Mouse (Mus musculus): ENCODE data around the gene Cela3a. TPM values are rescaled to one million over a fixed set of nuclear protein-coding genes. Genes with fewer than 3 reads are reported as not detected.

Gene Cela3a
- total and polyA plus RNA-seq, 2 experiments from 2014 or later = not detected

DNA sequence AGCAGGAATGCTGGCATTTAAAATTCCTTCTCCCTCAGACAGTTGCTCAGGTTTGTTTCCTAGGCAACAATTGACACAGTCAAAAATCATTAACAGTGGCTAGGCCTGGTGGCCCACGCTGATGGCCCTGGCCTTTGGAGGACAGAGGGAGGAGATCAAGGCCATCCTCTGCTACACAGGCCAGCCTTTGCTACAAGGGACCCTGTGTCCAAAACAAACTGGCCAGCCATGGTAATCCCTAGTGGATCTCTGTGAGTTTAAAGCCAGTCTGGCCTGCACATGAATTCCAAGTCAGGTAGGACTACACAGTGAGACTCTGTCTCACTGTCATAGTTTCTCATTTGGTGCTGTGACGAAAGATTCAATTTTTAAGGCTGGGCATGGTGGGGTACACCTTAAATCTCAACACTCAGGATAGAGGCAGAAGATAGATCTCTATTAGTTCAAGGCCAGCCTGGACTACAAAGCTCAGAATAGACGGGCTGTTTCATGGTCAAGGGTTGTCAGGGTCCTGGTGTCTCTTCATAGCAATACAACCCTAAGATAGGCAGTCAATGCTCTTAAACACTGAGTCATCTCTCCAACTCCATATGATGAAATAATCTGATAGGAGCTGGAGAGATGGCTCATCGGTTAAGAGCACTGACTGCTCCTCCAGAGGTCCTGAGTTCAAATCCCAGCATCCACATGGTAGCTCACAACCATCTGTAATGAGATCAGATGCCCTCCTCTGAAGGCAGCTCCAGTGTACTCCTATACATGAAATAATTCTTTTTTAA is 31.9 kb downstream of the Cela3a start:
- Histone ChIP-seq H3K9me3 (ENCODE audit: low read length) (no peaks in the 10 kb centered on the region), H3K4me3 (ENCODE audit: low read depth, low read length) (no peak overlapping the region), H3K36me3 (ENCODE audit: insufficient read depth, low read length) (no peaks in the 10 kb centered on the region), H3K27ac (ENCODE audit: low read depth, low read length) (no peak overlapping the region), H3K9ac (replicated peaks; ENCODE audit: low read length, poor library complexity, severe bottlenecking) (no peak overlapping the region), H3K4me2 (ENCODE audit: low read depth, low read length, poor library complexity, severe bottlenecking) (no peak overlapping the region), H3K4me1 (ENCODE audit: insufficient read depth, low read length) (no peaks in the 10 kb centered on the region), H3K27me3 (ENCODE audit: insufficient read depth, low read length) (no peaks in the 10 kb centered on the region)
- DNase-seq (ENCODE audit: low spot score) (no peak), ATAC-seq (ENCODE audit: low FRiP score) (no peak)
- 83% methylated on average over 4 of the region's 4 CpGs for WGBS
- no peak for TF ChIP-seq CTCF (IDR thresholded peaks at IDR 0.05)

DNA sequence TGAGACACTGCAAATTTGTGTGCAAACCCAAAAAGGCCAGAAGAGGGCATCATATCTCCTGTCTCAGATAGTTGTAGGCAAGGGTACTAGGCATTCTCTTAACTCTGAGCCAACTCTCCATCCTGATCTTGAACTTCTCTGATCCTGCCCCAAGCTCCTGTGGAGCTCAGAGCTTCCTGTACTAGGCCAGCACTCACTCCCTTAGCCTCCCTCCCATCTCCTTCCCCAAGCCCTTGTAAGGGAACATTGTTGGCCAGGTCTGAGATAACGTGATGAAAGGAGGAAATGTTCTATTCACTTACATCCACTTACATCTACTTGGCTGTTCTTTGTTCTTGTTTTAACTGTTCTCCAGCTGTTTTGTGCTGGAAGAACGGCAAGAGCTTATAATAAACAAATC is 32.8 kb downstream of the Cela3a start:
- 76% methylated on average over 2 of the region's 2 CpGs for WGBS
- Histone ChIP-seq H3K4me1 (ENCODE audit: insufficient read depth, low read length) (no peaks in the 10 kb centered on the region), H3K36me3 (ENCODE audit: insufficient read depth, low read length) (no peaks in the 10 kb centered on the region), H3K27me3 (ENCODE audit: insufficient read depth, low read length) (no peaks in the 10 kb centered on the region), H3K4me3 (ENCODE audit: low read depth, low read length) (no peak overlapping the region), H3K4me2 (ENCODE audit: low read depth, low read length, poor library complexity, severe bottlenecking) (no peak overlapping the region), H3K9me3 (ENCODE audit: low read length) (no peaks in the 10 kb centered on the region), H3K27ac (ENCODE audit: low read depth, low read length) (no peak overlapping the region), H3K9ac (replicated peaks; ENCODE audit: low read length, poor library complexity, severe bottlenecking) (no peak overlapping the region)
- TF ChIP-seq CTCF (IDR thresholded peaks at IDR 0.05) = peak; percentile 24; the same call in 1 of the 2 replicates
- ATAC-seq (ENCODE audit: low FRiP score) (no peak), DNase-seq (ENCODE audit: low spot score) (no peak)

DNA sequence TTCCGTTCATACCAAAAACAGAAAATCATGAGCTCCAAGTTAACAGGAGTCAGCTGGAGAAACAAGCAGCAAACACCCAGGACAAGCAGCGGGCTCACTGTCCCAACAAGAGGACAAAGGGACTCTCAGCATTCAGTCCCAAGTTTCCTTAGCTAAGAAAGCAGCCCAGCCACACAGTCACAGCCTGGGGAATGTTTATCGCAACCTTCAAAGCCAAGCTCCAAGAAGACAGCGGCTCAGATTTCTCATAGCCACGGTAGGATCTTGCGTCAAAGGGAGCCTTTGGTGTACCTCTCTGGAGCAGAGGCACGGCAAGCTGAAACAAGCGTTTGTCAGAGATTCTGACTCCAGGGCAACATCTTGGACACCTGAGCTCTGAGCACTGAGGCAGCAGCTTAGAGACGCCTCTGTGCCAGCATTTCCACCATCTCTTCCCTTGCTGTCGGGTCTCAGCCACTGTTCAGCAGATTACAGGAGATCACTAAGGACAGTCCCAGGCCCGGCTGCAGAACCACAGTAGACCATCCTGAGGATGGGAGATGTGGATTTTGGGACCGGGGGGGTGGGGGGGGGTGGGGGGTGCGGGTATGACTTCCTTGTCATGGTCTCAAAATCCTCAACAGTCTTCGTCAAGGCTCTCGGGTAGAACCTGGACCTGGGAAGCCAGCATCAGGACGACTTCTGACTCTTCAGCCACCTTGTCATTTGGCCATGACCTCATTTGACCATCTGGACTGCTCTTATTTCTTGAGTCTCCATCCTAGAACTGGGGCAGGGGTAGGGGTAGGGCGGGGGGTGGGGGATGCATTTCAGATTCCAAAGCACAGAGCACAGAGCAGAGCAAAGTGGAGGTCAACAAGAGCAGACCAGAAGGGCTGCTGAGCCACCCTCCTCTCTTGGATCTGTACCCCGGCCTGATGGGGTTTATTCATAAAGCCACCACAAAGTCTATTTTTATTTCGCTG is 34.0 kb downstream of the Cela3a start:
- no peak for TF ChIP-seq CTCF (IDR thresholded peaks at IDR 0.05)
- DNase-seq (ENCODE audit: low spot score) = no peak

DNA sequence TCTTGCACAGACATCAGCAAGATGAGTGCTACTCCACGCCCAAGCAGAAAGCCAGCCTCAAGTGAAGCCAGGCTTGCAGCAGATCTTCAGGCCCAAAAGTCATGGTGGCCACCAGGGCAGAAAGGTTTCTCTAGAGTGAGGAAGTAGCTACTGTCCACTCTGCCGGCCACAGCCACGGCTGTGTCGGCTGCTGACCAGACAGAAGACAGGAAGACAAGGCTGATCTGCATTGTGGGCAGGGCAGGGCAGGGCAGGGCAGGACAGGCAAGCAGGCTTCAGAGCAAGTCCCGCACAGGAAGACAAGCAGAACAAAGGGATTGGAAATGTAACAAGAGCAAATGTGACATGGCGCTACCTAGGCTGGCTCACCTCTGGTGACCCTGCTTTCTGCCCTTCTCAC is 35.9 kb downstream of the Cela3a start:
- Histone ChIP-seq H3K27me3 (ENCODE audit: insufficient read depth, low read length) (no peaks in the 10 kb centered on the region), H3K27ac (ENCODE audit: low read depth, low read length) (no peak overlapping the region), H3K9me3 (ENCODE audit: low read length) (no peaks in the 10 kb centered on the region), H3K4me1 (ENCODE audit: insufficient read depth, low read length) (peaks cover 4% of the 10 kb centered on the region; the same call in 1 of the 2 replicates), H3K36me3 (ENCODE audit: insufficient read depth, low read length) (no peaks in the 10 kb centered on the region), H3K4me3 (ENCODE audit: low read depth, low read length) (no peak overlapping the region), H3K9ac (replicated peaks; ENCODE audit: low read length, poor library complexity, severe bottlenecking) (no peak overlapping the region), H3K4me2 (ENCODE audit: low read depth, low read length, poor library complexity, severe bottlenecking) (no peak overlapping the region)
- no peak for TF ChIP-seq CTCF (IDR thresholded peaks at IDR 0.05)
- DNase-seq (ENCODE audit: low spot score) (no peak), ATAC-seq (ENCODE audit: low FRiP score) (no peak)
- WGBS = 45% methylated on average over 6 of the region's 6 CpGs

More for the DNA sequence above, 34.0 kb downstream of the Cela3a start:
- no peak overlapping the region for H3K4me3 ChIP-seq (ENCODE audit: low read depth, low read length)
- no peak overlapping the region; the same call in 1 of the 2 replicates for H3K27ac ChIP-seq (ENCODE audit: low read depth, low read length)
- no peak overlapping the region for H3K9ac ChIP-seq (replicated peaks; ENCODE audit: low read length, poor library complexity, severe bottlenecking)
- whole genome bisulfite sequencing = 59% methylated on average over 19 of the region's 19 CpGs
- H3K36me3 ChIP-seq (ENCODE audit: insufficient read depth, low read length) = no peaks in the 10 kb centered on the region
- H3K9me3 ChIP-seq (ENCODE audit: low read length) = no peaks in the 10 kb centered on the region
- ATAC-seq (ENCODE audit: low FRiP score) = no peak
- H3K27me3 ChIP-seq (ENCODE audit: insufficient read depth, low read length) = no peaks in the 10 kb centered on the region
- no peak overlapping the region for H3K4me2 ChIP-seq (ENCODE audit: low read depth, low read length, poor library complexity, severe bottlenecking)
- peaks cover under 1% of the 10 kb centered on the region; the same call in 1 of the 2 replicates for H3K4me1 ChIP-seq (ENCODE audit: insufficient read depth, low read length)

GRCm38 (mm10) chr4:137371596-137372523 is 37.7 kb downstream of the Cela3a start:
- no peak overlapping the region for H3K4me2 ChIP-seq (ENCODE audit: low read depth, low read length, poor library complexity, severe bottlenecking)
- no peak for ATAC-seq (ENCODE audit: low FRiP score)
- no peak overlapping the region for H3K9ac ChIP-seq (replicated peaks; ENCODE audit: low read length, poor library complexity, severe bottlenecking)
- no peaks in the 10 kb centered on the region for H3K9me3 ChIP-seq (ENCODE audit: low read length)
- WGBS = 90% methylated on average over 16 of the region's 16 CpGs
- no peak for TF ChIP-seq CTCF (IDR thresholded peaks at IDR 0.05)
- H3K4me1 ChIP-seq (ENCODE audit: insufficient read depth, low read length) = peaks cover 4% of the 10 kb centered on the region; the same call in 1 of the 2 replicates
- H3K4me3 ChIP-seq (ENCODE audit: low read depth, low read length) = no peak overlapping the region
- no peaks in the 10 kb centered on the region for H3K36me3 ChIP-seq (ENCODE audit: insufficient read depth, low read length)
- no peak for DNase-seq (ENCODE audit: low spot score)
- no peaks in the 10 kb centered on the region for H3K27me3 ChIP-seq (ENCODE audit: insufficient read depth, low read length)
- no peak overlapping the region for H3K27ac ChIP-seq (ENCODE audit: low read depth, low read length)

Measured in midbrain, postnatal 0 days (tissue).